Mouse (Mus musculus): ENCODE results near the gene Mrgprf. TPM values are rescaled to one million over a fixed set of nuclear protein-coding genes. Genes with fewer than 3 reads are reported as not detected.

The Mrgprf gene
- polyA plus RNA-seq, 1 experiment from 2014 or later, result 2.1 TPM

GRCm38 (mm10) chr7:145301341-145302005, 845 bp downstream of the Mrgprf start:
- 70% methylated on average over 6 of the region's 6 CpGs for WGBS
- peak overlapping the region; percentile 10; the same call in 1 of the 2 replicates for H3K27ac ChIP-seq
- no peak for ATAC-seq (ENCODE audit: borderline replicate concordance, extremely low read depth, low FRiP score, low TSS enrichment)
- no peak overlapping the region for H3K4me2 ChIP-seq
- H3K36me3 ChIP-seq, result no peaks in the 10 kb centered on the region
- H3K4me3 ChIP-seq, result no peak overlapping the region
- H3K9ac ChIP-seq, result no peak overlapping the region
- no peaks in the 10 kb centered on the region for H3K27me3 ChIP-seq
- H3K9me3 ChIP-seq, result no peaks in the 10 kb centered on the region
- peaks cover 26% of the 10 kb centered on the region for H3K4me1 ChIP-seq

GRCm38 (mm10) chr7:145302488-145303285, 2.1 kb downstream of the Mrgprf start:
- peak overlapping the region; percentile 52 for H3K4me2 ChIP-seq
- H3K9me3 ChIP-seq, result no peaks in the 10 kb centered on the region
- peak overlapping the region; percentile 11 for H3K4me3 ChIP-seq
- H3K4me1 ChIP-seq, result peaks cover 26% of the 10 kb centered on the region
- no peak overlapping the region for H3K9ac ChIP-seq
- H3K36me3 ChIP-seq, result no peaks in the 10 kb centered on the region
- H3K27me3 ChIP-seq, result no peaks in the 10 kb centered on the region
- H3K27ac ChIP-seq, result peak overlapping the region; percentile 88
- ATAC-seq (ENCODE audit: borderline replicate concordance, extremely low read depth, low FRiP score, low TSS enrichment), result peak; percentile 94
- 3% methylated on average over 20 of the region's 20 CpGs for WGBS

GRCm38 (mm10) chr7:145304153-145304552, 3.5 kb downstream of the Mrgprf start:
- no peaks in the 10 kb centered on the region for H3K36me3 ChIP-seq
- peaks cover 25% of the 10 kb centered on the region for H3K4me1 ChIP-seq
- 65% methylated on average over 2 of the region's 2 CpGs for WGBS
- H3K9me3 ChIP-seq, result no peaks in the 10 kb centered on the region
- ATAC-seq (ENCODE audit: borderline replicate concordance, extremely low read depth, low FRiP score, low TSS enrichment), result no peak
- no peak overlapping the region for H3K27ac ChIP-seq
- no peak overlapping the region for H3K4me3 ChIP-seq
- no peaks in the 10 kb centered on the region for H3K27me3 ChIP-seq
- no peak overlapping the region for H3K9ac ChIP-seq
- no peak overlapping the region for H3K4me2 ChIP-seq

- Histone ChIP-seq H3K27ac (no peak overlapping the region), H3K36me3 (no peaks in the 10 kb centered on the region), H3K4me2 (no peak overlapping the region), H3K4me1 (peaks cover 9% of the 10 kb centered on the region), H3K9ac (no peak overlapping the region), H3K4me3 (no peak overlapping the region), H3K9me3 (no peaks in the 10 kb centered on the region), H3K27me3 (no peaks in the 10 kb centered on the region)
- 88% methylated on average over 10 of the region's 10 CpGs for WGBS
- ATAC-seq (ENCODE audit: borderline replicate concordance, extremely low read depth, low FRiP score, low TSS enrichment), result no peak
These were observed 7.0 kb downstream of the Mrgprf start for GRCm38 (mm10) chr7:145307636-145308035.

GRCm38 (mm10) chr7:145308061-145308675, 7.5 kb downstream of the Mrgprf start:
- no peaks in the 10 kb centered on the region for H3K36me3 ChIP-seq
- H3K27ac ChIP-seq, result no peak overlapping the region
- no peak overlapping the region for H3K9ac ChIP-seq
- no peak overlapping the region for H3K4me2 ChIP-seq
- H3K4me1 ChIP-seq, result peaks cover 4% of the 10 kb centered on the region
- no peaks in the 10 kb centered on the region for H3K9me3 ChIP-seq
- H3K4me3 ChIP-seq, result no peak overlapping the region
- H3K27me3 ChIP-seq, result no peaks in the 10 kb centered on the region
- no peak for ATAC-seq (ENCODE audit: borderline replicate concordance, extremely low read depth, low FRiP score, low TSS enrichment)
- 71% methylated on average over 30 of the region's 30 CpGs for WGBS

GRCm38 (mm10) chr7:145308866-145309265, 8.2 kb downstream of the Mrgprf start:
- H3K9ac ChIP-seq, result no peak overlapping the region
- no peaks in the 10 kb centered on the region for H3K9me3 ChIP-seq
- H3K27me3 ChIP-seq, result no peaks in the 10 kb centered on the region
- ATAC-seq (ENCODE audit: borderline replicate concordance, extremely low read depth, low FRiP score, low TSS enrichment), result no peak
- no peak overlapping the region for H3K4me3 ChIP-seq
- no peaks in the 10 kb centered on the region for H3K36me3 ChIP-seq
- H3K4me1 ChIP-seq, result no peaks in the 10 kb centered on the region; the same call in 1 of the 2 replicates
- WGBS, result 60% methylated on average over 4 of the region's 4 CpGs
- no peak overlapping the region for H3K4me2 ChIP-seq
- no peak overlapping the region for H3K27ac ChIP-seq

- Histone ChIP-seq H3K27ac (no peak overlapping the region), H3K9ac (no peak overlapping the region), H3K36me3 (no peaks in the 10 kb centered on the region), H3K9me3 (no peaks in the 10 kb centered on the region), H3K4me2 (no peak overlapping the region), H3K4me1 (no peaks in the 10 kb centered on the region; the same call in 1 of the 2 replicates), H3K4me3 (no peak overlapping the region), H3K27me3 (no peaks in the 10 kb centered on the region)
- peak; percentile 19; the same call in 1 of the 2 replicates for ATAC-seq (ENCODE audit: borderline replicate concordance, extremely low read depth, low FRiP score, low TSS enrichment)
- WGBS, result 58% methylated on average over 1 of the region's 1 CpGs
These were observed 9.2 kb downstream of the Mrgprf start for GRCm38 (mm10) chr7:145309877-145310276.

GRCm38 (mm10) chr7:145310526-145310925, 9.9 kb downstream of the Mrgprf start:
- Histone ChIP-seq H3K36me3 (no peaks in the 10 kb centered on the region), H3K27me3 (no peaks in the 10 kb centered on the region), H3K4me3 (no peak overlapping the region), H3K9ac (no peak overlapping the region), H3K9me3 (no peaks in the 10 kb centered on the region), H3K27ac (no peak overlapping the region), H3K4me2 (no peak overlapping the region), H3K4me1 (no peaks in the 10 kb centered on the region; the same call in 1 of the 2 replicates)
- ATAC-seq (ENCODE audit: borderline replicate concordance, extremely low read depth, low FRiP score, low TSS enrichment), result no peak
- 46% methylated on average over 5 of the region's 5 CpGs for WGBS

GRCm38 (mm10) chr7:145312137-145312536, 11.5 kb downstream of the Mrgprf start:
- no peaks in the 10 kb centered on the region for H3K36me3 ChIP-seq
- H3K4me1 ChIP-seq, result no peaks in the 10 kb centered on the region; the same call in 1 of the 2 replicates
- no peak overlapping the region for H3K9ac ChIP-seq
- no peak overlapping the region for H3K4me2 ChIP-seq
- H3K27ac ChIP-seq, result no peak overlapping the region
- H3K27me3 ChIP-seq, result no peaks in the 10 kb centered on the region
- no peaks in the 10 kb centered on the region for H3K9me3 ChIP-seq
- H3K4me3 ChIP-seq, result no peak overlapping the region
- ATAC-seq (ENCODE audit: borderline replicate concordance, extremely low read depth, low FRiP score, low TSS enrichment), result no peak
- 63% methylated on average over 3 of the region's 3 CpGs for WGBS

- 89% methylated on average over 6 of the region's 6 CpGs for WGBS
- Histone ChIP-seq H3K9ac (no peak within 1 kb of the TSS), H3K9me3 (no peaks in the 10 kb centered on the region), H3K27me3 (no peaks in the 10 kb centered on the region), H3K4me2 (no peak within 1 kb of the TSS), H3K4me1 (no peaks in the 10 kb centered on the region; the same call in 1 of the 2 replicates), H3K27ac (no peak within 1 kb of the TSS), H3K4me3 (no peak within 1 kb of the TSS), H3K36me3 (no peaks in the 10 kb centered on the region)
- no peak for ATAC-seq (ENCODE audit: borderline replicate concordance, extremely low read depth, low FRiP score, low TSS enrichment)
These were observed 14.3 kb downstream of the Mrgprf start, which contains the start of gene Mrgprd for GRCm38 (mm10) chr7:145314785-145315411. Gene Mrgprd (plus strand): TSS chr7:145314835.

- H3K27me3 ChIP-seq, result no peaks in the 10 kb centered on the region
- no peak overlapping the region for H3K9ac ChIP-seq
- no peaks in the 10 kb centered on the region for H3K9me3 ChIP-seq
- H3K27ac ChIP-seq, result no peak overlapping the region
- no peak for ATAC-seq (ENCODE audit: borderline replicate concordance, extremely low read depth, low FRiP score, low TSS enrichment)
- no peaks in the 10 kb centered on the region for H3K36me3 ChIP-seq
- H3K4me3 ChIP-seq, result no peak overlapping the region
- WGBS, result 52% methylated on average over 4 of the region's 4 CpGs
- no peak overlapping the region for H3K4me2 ChIP-seq
- no peaks in the 10 kb centered on the region for H3K4me1 ChIP-seq
These were observed 16.9 kb downstream of the Mrgprf start for GRCm38 (mm10) chr7:145317522-145317921.

All from lung, embryonic 15.5 days (tissue).